Mouse (Mus musculus) midbrain, embryonic 14.5 days (tissue): Measurements from ENCODE around the gene Tob1. TPM values are rescaled to one million over a fixed set of nuclear protein-coding genes. Genes with fewer than 3 reads are reported as not detected.

Source experiments
- ATAC-seq: fragments of 200-750 bp; cut with Nextera tagmentation; 2 replicates; pipeline ENCODE4 v1.8.0; 2017; ENCODE audit warnings: moderate number of reproducible peaks, moderate library complexity; ENCODE audit not compliant: low FRiP score, low TSS enrichment
- DNase-seq: peaks from one replicate; pipeline ENCODE4 v3.0.0-alpha.2; 2015
- H3K27ac ChIP-seq: fragments of 300-500 bp; sonication (generic); replicated peaks from 2 replicates; pipeline ENCODE4 v1.5.1; 2014; ENCODE audit warnings: mild to moderate bottlenecking, low read depth, low read length, moderate library complexity
- H3K27me3 ChIP-seq: fragments of 300-500 bp; sonication (generic); 2 replicates; pipeline ENCODE4 v1.6.1; 2014; ENCODE audit warnings: low read length, control low read depth, mixed read lengths; ENCODE audit not compliant: control insufficient read depth, insufficient read depth
- H3K36me3 ChIP-seq: fragments of 300-500 bp; sonication (generic); 2 replicates; pipeline ENCODE4 v1.6.1; 2014; ENCODE audit warnings: low read length, control low read depth; ENCODE audit not compliant: control insufficient read depth, insufficient read depth
- H3K4me1 ChIP-seq: fragments of 300-500 bp; sonication (generic); 2 replicates; pipeline ENCODE4 v1.6.1; 2014; ENCODE audit warnings: mild to moderate bottlenecking, antibody characterized with exemption, low read length, control low read depth; ENCODE audit not compliant: control insufficient read depth, insufficient read depth
- H3K4me2 ChIP-seq: fragments of 300-500 bp; sonication (generic); 2 replicates; pipeline ENCODE4 v1.6.1; 2014; ENCODE audit warnings: mild to moderate bottlenecking, low read length, moderate library complexity
- H3K4me3 ChIP-seq: fragments of 300-500 bp; sonication (generic); replicated peaks from 2 replicates; pipeline ENCODE4 v1.5.1; 2014; ENCODE audit warnings: low read depth, low read length
- H3K9ac ChIP-seq: fragments of 300-500 bp; sonication (generic); replicated peaks from 2 replicates; pipeline ENCODE4 v1.6.1; 2014; ENCODE audit warnings: mild to moderate bottlenecking, low read length, moderate library complexity
- H3K9me3 ChIP-seq: fragments of 300-500 bp; sonication (generic); 2 replicates; pipeline ENCODE4 v1.6.1; 2016; ENCODE audit warnings: low read length, control low read depth, mixed read lengths; ENCODE audit not compliant: control insufficient read depth
- WGBS: fragments of 180-500 bp; shearing (Covaris S2); extraction: QIAGEN DNeasy Blood & Tissue Kit; methylation state at CpG from one replicate; pipeline ENCODE4 v1.1.7; 2014; 5-methylcytosine and 5-hydroxymethylcytosine counted together
- polyA plus RNA-seq: library from polyadenylated mRNA; unstranded; fragments of >200 nt; fragmentation: Nextera tagmentation; extraction: Ambion mirVana; gene quantifications from 2 replicates; pipeline ENCODE4 v1.2.1, GENCODE M21; 2014

Tob1 gene
- polyA plus RNA-seq, 1 experiment from 2014 or later, result 34.7 TPM

- H3K4me2 ChIP-seq, result no peak overlapping the region
- H3K27me3 ChIP-seq, result no peaks in the 10 kb centered on the region
- H3K27ac ChIP-seq, result no peak overlapping the region
- WGBS, result 54% methylated on average over 4 of the region's 4 CpGs
- ATAC-seq, result no peak
- no peak overlapping the region for H3K4me3 ChIP-seq
- no peaks in the 10 kb centered on the region for H3K36me3 ChIP-seq
- H3K9ac ChIP-seq, result no peak overlapping the region
- DNase-seq, result no peak
- no peaks in the 10 kb centered on the region for H3K4me1 ChIP-seq
- H3K9me3 ChIP-seq, result no peaks in the 10 kb centered on the region
Observed at GRCm38 (mm10) chr11:94173726-94174146, 37.5 kb upstream of the Tob1 start.

GRCm38 (mm10) chr11:94175288-94175687, 36.0 kb upstream of the Tob1 start:
- H3K9ac ChIP-seq, result no peak overlapping the region

GRCm38 (mm10) chr11:94175694-94176093, 35.6 kb upstream of the Tob1 start:
- H3K9ac ChIP-seq, result no peak overlapping the region
- no peaks in the 10 kb centered on the region for H3K27me3 ChIP-seq
- H3K4me3 ChIP-seq, result no peak overlapping the region
- ATAC-seq, result no peak
- H3K36me3 ChIP-seq, result no peaks in the 10 kb centered on the region
- no peaks in the 10 kb centered on the region for H3K4me1 ChIP-seq
- no peak overlapping the region for H3K27ac ChIP-seq
- WGBS, result 50% methylated on average over 8 of the region's 8 CpGs
- no peaks in the 10 kb centered on the region for H3K9me3 ChIP-seq
- peak; percentile 42 for DNase-seq
- H3K4me2 ChIP-seq, result no peak overlapping the region

More at GRCm38 (mm10) chr11:94175288-94175687, 36.0 kb upstream of the Tob1 start:
- Histone ChIP-seq H3K4me3 (no peak overlapping the region), H3K9me3 (no peaks in the 10 kb centered on the region), H3K27me3 (no peaks in the 10 kb centered on the region), H3K36me3 (no peaks in the 10 kb centered on the region), H3K27ac (no peak overlapping the region), H3K4me1 (no peaks in the 10 kb centered on the region), H3K4me2 (no peak overlapping the region)
- 74% methylated on average over 7 of the region's 7 CpGs for WGBS
- ATAC-seq, result no peak
- no peak for DNase-seq

GRCm38 (mm10) chr11:94177841-94178585, 33.2 kb upstream of the Tob1 start:
- WGBS, result 83% methylated on average over 15 of the region's 15 CpGs
- H3K9ac ChIP-seq, result no peak overlapping the region

GRCm38 (mm10) chr11:94179768-94180167, 31.5 kb upstream of the Tob1 start:
- no peaks in the 10 kb centered on the region for H3K27me3 ChIP-seq

More at GRCm38 (mm10) chr11:94177841-94178585, 33.2 kb upstream of the Tob1 start:
- Histone ChIP-seq H3K36me3 (no peaks in the 10 kb centered on the region), H3K4me1 (no peaks in the 10 kb centered on the region), H3K27me3 (no peaks in the 10 kb centered on the region), H3K9me3 (no peaks in the 10 kb centered on the region), H3K4me3 (no peak overlapping the region), H3K4me2 (no peak overlapping the region), H3K27ac (no peak overlapping the region)
- ATAC-seq, result no peak
- no peak for DNase-seq

GRCm38 (mm10) chr11:94180194-94180593, 31.1 kb upstream of the Tob1 start:
- no peaks in the 10 kb centered on the region for H3K27me3 ChIP-seq
- H3K4me2 ChIP-seq, result no peak overlapping the region
- no peaks in the 10 kb centered on the region for H3K36me3 ChIP-seq
- no peaks in the 10 kb centered on the region for H3K4me1 ChIP-seq
- no peak overlapping the region for H3K9ac ChIP-seq
- DNase-seq, result no peak
- no peak overlapping the region for H3K4me3 ChIP-seq
- WGBS, result 78% methylated on average over 4 of the region's 4 CpGs
- no peak for ATAC-seq
- no peaks in the 10 kb centered on the region for H3K9me3 ChIP-seq
- H3K27ac ChIP-seq, result no peak overlapping the region

More at GRCm38 (mm10) chr11:94179768-94180167, 31.5 kb upstream of the Tob1 start:
- Histone ChIP-seq H3K36me3 (no peaks in the 10 kb centered on the region), H3K4me3 (no peak overlapping the region), H3K9ac (no peak overlapping the region), H3K4me1 (no peaks in the 10 kb centered on the region), H3K27ac (no peak overlapping the region), H3K9me3 (no peaks in the 10 kb centered on the region), H3K4me2 (no peak overlapping the region)
- WGBS, result 25% methylated on average over 1 of the region's 1 CpGs
- ATAC-seq (no peak), DNase-seq (no peak)

- WGBS, result 92% methylated on average over 8 of the region's 8 CpGs
- no peak for ATAC-seq
- H3K9me3 ChIP-seq, result no peaks in the 10 kb centered on the region
- no peak overlapping the region for H3K9ac ChIP-seq
- no peak overlapping the region for H3K4me3 ChIP-seq
- no peak overlapping the region for H3K4me2 ChIP-seq
- H3K4me1 ChIP-seq, result no peaks in the 10 kb centered on the region
- no peaks in the 10 kb centered on the region for H3K36me3 ChIP-seq
- H3K27ac ChIP-seq, result no peak overlapping the region
- no peaks in the 10 kb centered on the region for H3K27me3 ChIP-seq
- DNase-seq, result no peak
Observed at GRCm38 (mm10) chr11:94181694-94182093, 29.6 kb upstream of the Tob1 start.

GRCm38 (mm10) chr11:94182711-94183110, 28.5 kb upstream of the Tob1 start:
- H3K4me1 ChIP-seq, result no peaks in the 10 kb centered on the region
- ATAC-seq, result no peak
- H3K4me3 ChIP-seq, result no peak overlapping the region
- no peak overlapping the region for H3K9ac ChIP-seq
- H3K9me3 ChIP-seq, result no peaks in the 10 kb centered on the region
- H3K27ac ChIP-seq, result no peak overlapping the region
- H3K36me3 ChIP-seq, result no peaks in the 10 kb centered on the region
- WGBS, result 93% methylated on average over 4 of the region's 4 CpGs
- H3K4me2 ChIP-seq, result no peak overlapping the region
- DNase-seq, result no peak
- no peaks in the 10 kb centered on the region for H3K27me3 ChIP-seq

GRCm38 (mm10) chr11:94183120-94183519, 28.1 kb upstream of the Tob1 start:
- no peaks in the 10 kb centered on the region for H3K27me3 ChIP-seq
- no peak overlapping the region for H3K27ac ChIP-seq
- DNase-seq (no peak), ATAC-seq (no peak)
- WGBS, result 88% methylated on average over 5 of the region's 5 CpGs
- H3K36me3 ChIP-seq, result no peaks in the 10 kb centered on the region
- H3K4me3 ChIP-seq, result no peak overlapping the region
- no peak overlapping the region for H3K9ac ChIP-seq
- H3K4me1 ChIP-seq, result no peaks in the 10 kb centered on the region
- no peaks in the 10 kb centered on the region for H3K9me3 ChIP-seq
- H3K4me2 ChIP-seq, result no peak overlapping the region
